Mouse (Mus musculus): Measurements from ENCODE around the gene Rpl23.

Rpl23 gene

GRCm38 (mm10) chr11:97781832-97782563, at the start of gene Rpl23:
TSS of gene Rpl23 (minus strand) at chr11:97782437.
- DNase-seq (ENCODE audit: low spot score in 2 of 2): peak; percentile 98 to 100

DNA sequence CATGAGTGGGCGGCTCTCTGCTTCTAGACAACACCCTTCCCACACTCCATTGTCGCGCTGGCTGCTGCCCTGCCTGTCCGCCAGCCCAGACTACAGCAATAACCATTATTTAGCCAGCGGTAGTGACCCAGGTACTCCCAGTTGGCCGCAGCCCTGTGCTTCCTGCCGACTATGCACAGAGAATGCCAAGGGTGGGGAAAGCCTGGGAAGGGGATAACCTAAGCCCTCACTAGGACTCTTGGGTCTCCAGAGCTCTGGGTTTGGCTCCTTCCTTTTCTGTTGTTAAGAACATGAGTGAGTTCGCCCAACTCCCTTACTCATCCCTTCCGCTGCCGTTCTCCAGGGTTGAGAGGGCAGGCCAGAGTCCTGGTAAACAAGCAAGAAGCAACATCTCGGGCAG, 49.8 kb upstream of the Rpl23 start:
- DNase-seq (ENCODE audit: low spot score in 2 of 2): no peak

- no peak for DNase-seq (ENCODE audit: low spot score in 2 of 2)
These were observed 48.3 kb upstream of the Rpl23 start for GRCm38 (mm10) chr11:97830501-97830900.

DNA sequence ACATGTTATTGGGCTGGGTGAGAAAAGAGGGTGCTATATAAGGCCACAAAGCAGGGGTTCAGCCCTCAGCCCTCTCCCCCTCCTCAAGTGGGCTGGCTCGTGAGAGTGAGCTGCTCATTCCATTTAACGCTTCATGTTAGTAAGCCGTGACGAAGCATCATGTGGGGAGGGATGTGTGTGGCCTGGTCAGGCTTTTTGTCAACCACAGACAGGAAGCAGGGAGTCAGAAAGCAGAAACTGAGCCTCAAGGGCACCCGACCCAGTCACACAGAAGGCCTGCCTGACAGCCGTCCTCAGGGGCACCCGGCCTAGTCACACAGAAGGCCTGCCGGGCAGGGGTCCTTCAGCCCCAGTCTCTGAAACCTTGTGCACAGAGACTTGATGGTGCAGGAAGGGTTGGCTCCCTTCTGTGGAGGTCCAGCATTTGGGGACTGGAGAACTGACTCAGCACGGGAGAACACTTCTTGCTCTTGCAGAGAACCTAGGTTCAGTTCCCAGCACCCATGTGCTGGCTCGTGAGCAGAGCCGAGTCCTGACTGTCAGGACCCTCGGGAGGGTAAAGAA, 47.8 kb upstream of the Rpl23 start:
- DNase-seq (ENCODE audit: low spot score in 2 of 2): no peak

GRCm38 (mm10) chr11:97829365-97829764, 47.1 kb upstream of the Rpl23 start:
- DNase-seq (ENCODE audit: low spot score in 2 of 2): no peak

GRCm38 (mm10) chr11:97827654-97828053, 45.4 kb upstream of the Rpl23 start:
- no peak for DNase-seq (ENCODE audit: low spot score in 2 of 2)

- DNase-seq (ENCODE audit: low spot score in 2 of 2): no peak
These were observed 44.2 kb upstream of the Rpl23 start for GRCm38 (mm10) chr11:97826414-97826813.

DNA sequence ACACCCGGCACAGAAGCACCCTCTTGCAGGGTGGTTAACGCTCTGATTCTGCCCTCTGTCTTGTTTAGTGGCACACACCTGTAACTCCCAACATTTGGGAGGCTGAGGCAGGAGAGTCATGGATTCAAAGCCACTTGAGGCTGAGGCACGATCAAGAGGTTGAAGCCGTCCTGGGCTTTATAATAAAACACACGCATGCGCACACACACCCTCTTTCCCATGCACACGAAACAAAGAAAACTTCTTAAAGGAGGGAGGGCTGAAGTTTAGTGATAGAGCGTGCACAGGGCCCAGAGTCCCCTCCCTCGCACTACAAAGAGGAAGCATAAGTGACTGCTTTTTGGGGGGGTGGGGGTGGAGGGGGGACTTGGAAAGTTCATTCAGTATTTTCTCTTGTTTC, 43.7 kb upstream of the Rpl23 start:
- DNase-seq (ENCODE audit: low spot score in 2 of 2): no peak

GRCm38 (mm10) chr11:97825295-97825694, 43.1 kb upstream of the Rpl23 start:
- no peak for DNase-seq (ENCODE audit: low spot score in 2 of 2)

- DNase-seq (ENCODE audit: low spot score in 2 of 2): no peak
These were observed 42.7 kb upstream of the Rpl23 start for GRCm38 (mm10) chr11:97824895-97825294.

- DNase-seq (ENCODE audit: low spot score in 2 of 2): no peak
These were observed 41.9 kb upstream of the Rpl23 start for GRCm38 (mm10) chr11:97824168-97824567.

- no peak for DNase-seq (ENCODE audit: low spot score in 2 of 2)
These were observed 40.8 kb upstream of the Rpl23 start for GRCm38 (mm10) chr11:97822840-97823603.

DNA sequence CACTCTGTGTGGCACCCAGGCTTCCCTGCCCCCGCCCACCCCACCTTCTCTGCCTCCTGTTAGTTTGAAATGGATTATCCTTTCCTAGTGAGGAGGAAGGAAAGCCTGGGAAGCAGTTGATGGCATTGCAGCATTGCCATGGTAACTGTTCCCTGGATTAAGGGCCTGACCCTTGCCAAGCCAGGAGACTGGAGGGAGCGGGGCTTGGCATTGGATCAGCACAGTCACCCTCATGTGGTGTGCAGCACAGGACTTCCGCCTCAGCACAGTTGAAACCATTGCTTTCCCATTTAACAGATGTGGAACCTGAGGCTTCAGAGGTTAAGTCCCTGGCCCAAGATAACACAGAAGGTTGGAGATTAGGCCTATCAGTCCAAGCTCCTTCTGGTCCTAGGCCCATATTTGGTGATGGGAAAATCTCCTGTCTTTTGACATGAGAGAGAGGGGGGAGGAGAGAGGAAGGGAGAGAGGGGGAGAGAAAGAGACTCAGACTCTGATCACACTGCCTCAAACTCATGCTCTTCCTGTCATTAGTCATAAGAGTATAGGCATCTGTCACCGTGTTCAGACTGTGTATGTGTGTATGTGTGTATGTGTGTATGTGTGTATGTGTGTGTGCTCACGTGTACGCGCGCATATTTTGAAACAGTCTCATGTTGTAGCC, 39.3 kb upstream of the Rpl23 start:
- no peak for DNase-seq (ENCODE audit: low spot score in 2 of 2)

DNA sequence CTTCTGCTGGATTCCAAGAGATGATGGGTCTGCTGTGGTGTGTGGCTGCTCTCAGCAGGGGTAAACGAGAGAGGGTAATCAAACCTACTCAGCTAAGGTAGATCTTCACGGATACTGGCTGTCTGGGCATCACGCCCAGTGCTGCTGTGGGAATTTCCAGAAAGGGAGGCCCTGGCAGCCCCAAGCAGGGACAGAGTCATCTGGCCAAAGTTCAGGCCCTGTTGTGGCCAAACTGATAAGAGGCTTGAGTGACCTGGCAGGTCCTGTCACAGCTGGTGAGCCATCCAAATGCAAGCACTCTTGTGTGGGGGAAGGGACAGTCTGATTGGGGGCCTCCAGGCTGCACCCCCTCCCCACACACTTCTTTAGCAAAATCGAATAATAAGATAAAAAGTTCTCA, 38.6 kb upstream of the Rpl23 start:
- no peak for DNase-seq (ENCODE audit: low spot score in 2 of 2)

GRCm38 (mm10) chr11:97819923-97820322, 37.7 kb upstream of the Rpl23 start:
- DNase-seq (ENCODE audit: low spot score in 2 of 2): no peak

DNA sequence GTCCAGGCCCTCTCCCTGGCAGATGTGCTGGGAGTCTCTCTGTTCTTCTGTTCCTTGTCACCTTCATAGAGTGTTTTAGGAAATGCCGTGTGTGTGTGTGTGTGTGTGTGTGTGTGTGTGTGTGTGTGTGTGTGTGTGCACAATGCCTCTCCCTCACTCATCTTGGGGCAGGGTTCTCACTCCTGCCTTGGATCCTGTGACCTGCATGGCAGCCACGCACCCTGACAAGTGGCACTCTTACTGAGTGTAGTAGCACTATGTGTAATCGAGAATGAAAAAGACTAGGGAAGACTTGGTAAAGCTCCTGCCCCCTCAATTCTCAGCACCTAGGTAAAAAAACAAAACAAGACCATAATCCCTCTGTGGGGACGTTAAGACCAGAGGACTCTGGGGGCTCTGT, 36.9 kb upstream of the Rpl23 start:
- no peak for DNase-seq (ENCODE audit: low spot score in 2 of 2)

DNA sequence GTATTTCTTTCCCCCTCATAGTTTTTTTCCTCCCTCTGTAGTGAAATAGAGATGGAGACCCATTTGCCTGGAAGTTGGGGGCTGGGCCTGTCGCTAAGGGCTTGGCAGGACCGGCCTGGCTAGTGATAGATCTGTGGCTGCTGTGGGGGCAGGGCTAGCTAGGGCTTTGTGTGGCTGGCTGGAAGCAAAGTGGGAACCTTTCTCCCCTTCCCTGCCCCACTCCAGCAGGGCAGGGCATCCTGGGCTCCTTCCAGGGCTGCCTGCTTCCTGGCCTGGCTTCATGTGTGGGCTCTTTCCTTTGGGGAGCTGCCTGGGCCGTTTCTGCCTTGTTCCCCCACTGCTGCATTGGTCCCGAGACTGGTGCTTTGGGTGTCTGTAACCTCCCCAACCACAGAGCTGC, 36.3 kb upstream of the Rpl23 start:
- no peak for DNase-seq (ENCODE audit: low spot score in 2 of 2)

- DNase-seq (ENCODE audit: low spot score in 2 of 2): no peak
These were observed 35.8 kb upstream of the Rpl23 start for GRCm38 (mm10) chr11:97818003-97818402.

GRCm38 (mm10) chr11:97817379-97817778, 35.1 kb upstream of the Rpl23 start:
- no peak for DNase-seq (ENCODE audit: low spot score in 2 of 2)

- no peak for DNase-seq (ENCODE audit: low spot score in 2 of 2)
These were observed 34.7 kb upstream of the Rpl23 start for GRCm38 (mm10) chr11:97816916-97817315.

DNA sequence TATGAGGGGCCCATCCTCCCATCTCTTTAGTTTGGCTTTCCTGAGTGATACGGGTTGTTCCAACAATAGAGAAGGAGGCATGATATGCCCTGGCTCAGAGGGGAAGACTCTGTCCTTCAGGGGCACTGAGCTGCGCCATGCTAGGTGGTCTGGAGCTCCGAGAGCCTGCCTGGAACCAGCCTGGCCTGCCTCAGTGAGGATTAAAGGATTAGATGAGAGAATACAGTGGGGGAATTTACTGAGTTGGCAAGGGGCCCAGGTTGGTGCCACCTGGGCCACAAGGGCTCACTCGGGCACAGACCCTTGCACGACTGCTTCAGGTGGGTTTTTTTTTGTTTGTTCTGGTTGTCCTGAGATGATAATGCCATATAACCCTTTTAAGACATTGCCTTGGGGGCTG, 33.9 kb upstream of the Rpl23 start:
- no peak for DNase-seq (ENCODE audit: low spot score in 2 of 2)

GRCm38 (mm10) chr11:97815736-97816135, 33.5 kb upstream of the Rpl23 start:
- no peak for DNase-seq (ENCODE audit: low spot score in 2 of 2)
